Mouse (Mus musculus) lung, embryonic 14.5 days (tissue): Measurements from ENCODE around the gene Mphosph9. TPM values are rescaled to one million over a fixed set of nuclear protein-coding genes. Genes with fewer than 3 reads are reported as not detected.
A peak's percentile ranks its signal among the peaks of the same experiment; 100 is the strongest.
"Not testable (repeated sequence)": the region's sequence is repeated elsewhere in the genome, so short reads cannot be mapped to it uniquely, and the experiment has no call there.

Experiments used
- ATAC-seq: fragments of 200-750 bp; cut with Nextera tagmentation; 2 replicates; pipeline ENCODE4 v1.8.0; 2017; ENCODE audit warnings: mild to moderate bottlenecking, moderate TSS enrichment, moderate library complexity; ENCODE audit not compliant: insufficient read depth
- DNase-seq: peaks from one replicate; pipeline ENCODE4 v3.0.0-alpha.2; 2015
- H3K27ac ChIP-seq: fragments of 300-500 bp; sonication (generic); 2 replicates; pipeline ENCODE4 v1.5.1; 2014; ENCODE audit warnings: low read depth, mild to moderate bottlenecking, moderate library complexity
- H3K27me3 ChIP-seq: fragments of 300-500 bp; sonication (generic); 2 replicates; pipeline ENCODE4 v1.6.1; 2014; ENCODE audit warnings: low read length, control low read depth; ENCODE audit not compliant: insufficient read depth
- H3K36me3 ChIP-seq: fragments of 300-500 bp; sonication (generic); 2 replicates; pipeline ENCODE4 v1.6.1; 2014; ENCODE audit warnings: control low read depth; ENCODE audit not compliant: insufficient read depth
- H3K4me1 ChIP-seq: fragments of 300-500 bp; sonication (generic); 2 replicates; pipeline ENCODE4 v1.6.1; 2014; ENCODE audit warnings: antibody characterized with exemption, control low read depth; ENCODE audit not compliant: insufficient read depth
- H3K4me2 ChIP-seq: fragments of 300-500 bp; sonication (generic); 2 replicates; pipeline ENCODE4 v1.6.1; 2014; ENCODE audit warnings: mild to moderate bottlenecking
- H3K4me3 ChIP-seq: fragments of 300-500 bp; sonication (generic); 2 replicates; pipeline ENCODE4 v1.5.1; 2014; ENCODE audit warnings: low read depth, low read length
- H3K9ac ChIP-seq: fragments of 300-500 bp; sonication (generic); 2 replicates; pipeline ENCODE4 v1.6.1; 2014
- H3K9me3 ChIP-seq: fragments of 300-500 bp; sonication (generic); 2 replicates; pipeline ENCODE4 v1.6.1; 2016; ENCODE audit warnings: low read depth, low read length, control low read depth
- CTCF ChIP-seq: IDR thresholded peaks from 2 replicates; pipeline ENCODE4 v1.5.1; 2016; ENCODE audit warnings: antibody characterized with exemption, low read depth
- WGBS: fragments of 180-500 bp; shearing (Covaris S2); extraction: QIAGEN DNeasy Blood & Tissue Kit; methylation state at CpG from one replicate; pipeline ENCODE4 v1.1.7; 2014; 5-methylcytosine and 5-hydroxymethylcytosine counted together
- polyA plus RNA-seq: library from polyadenylated mRNA; unstranded; fragments of >200 nt; fragmentation: Nextera tagmentation; extraction: Ambion mirVana; gene quantifications from 2 replicates; pipeline ENCODE4 v1.2.1, GENCODE M21; 2014

The Mphosph9 gene
- polyA plus RNA-seq, 1 experiment from 2014 or later: 19.2 TPM

DNA sequence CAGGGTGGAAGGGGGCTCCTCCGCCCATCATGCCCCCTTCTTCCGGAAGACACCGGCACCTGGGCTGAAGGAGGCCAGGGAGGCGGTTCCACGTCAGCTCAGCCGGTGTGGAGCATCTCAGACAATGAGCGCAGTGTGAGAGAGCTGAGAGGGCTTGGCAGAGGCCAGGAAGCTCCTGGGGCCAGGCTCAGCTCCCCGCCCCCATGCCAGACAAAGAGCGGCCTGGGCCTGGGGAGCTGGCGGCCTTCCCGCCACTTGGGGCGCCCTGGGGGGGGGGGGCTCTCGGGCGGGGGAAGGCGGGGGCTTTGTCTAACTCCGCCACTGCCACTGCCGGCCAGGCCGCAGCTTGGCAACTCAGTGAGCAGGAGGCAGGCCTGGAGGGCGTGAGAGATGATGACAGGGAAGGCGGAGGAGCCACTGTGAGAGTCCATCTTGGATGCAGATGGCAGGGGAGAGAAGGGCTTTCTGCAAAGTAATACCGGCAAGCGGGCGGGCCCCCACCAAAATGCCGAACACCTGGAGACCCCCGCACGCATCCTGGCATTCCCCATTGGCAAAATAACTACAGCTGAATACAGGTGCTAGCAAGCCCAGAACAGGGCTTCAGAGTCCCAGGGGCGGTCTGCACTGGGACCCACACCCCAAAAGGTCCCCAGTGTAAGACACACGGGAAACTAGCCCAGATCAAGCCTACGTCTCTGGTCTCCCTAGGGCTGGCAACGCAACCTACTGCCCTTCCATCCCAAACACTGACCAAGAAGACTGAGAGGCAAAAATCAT lies 24.6 kb upstream of the Mphosph9 start:
- Histone ChIP-seq H3K4me1 (peaks cover 10% of the 10 kb centered on the region), H3K27ac (peak overlapping the region; percentile 98), H3K4me3 (peak overlapping the region; percentile 97), H3K27me3 (no peaks in the 10 kb centered on the region), H3K36me3 (peaks cover 31% of the 10 kb centered on the region), H3K9me3 (no peaks in the 10 kb centered on the region), H3K9ac (peak overlapping the region; percentile 100), H3K4me2 (peak overlapping the region; percentile 91)
- ATAC-seq: peak; percentile 89
- DNase-seq: peak; percentile 93
- WGBS: 1% methylated on average over 30 of the region's 30 CpGs
- 0 out of 2 replicates have a peak, but pooled peaks have one; percentile 16 for TF ChIP-seq CTCF

DNA sequence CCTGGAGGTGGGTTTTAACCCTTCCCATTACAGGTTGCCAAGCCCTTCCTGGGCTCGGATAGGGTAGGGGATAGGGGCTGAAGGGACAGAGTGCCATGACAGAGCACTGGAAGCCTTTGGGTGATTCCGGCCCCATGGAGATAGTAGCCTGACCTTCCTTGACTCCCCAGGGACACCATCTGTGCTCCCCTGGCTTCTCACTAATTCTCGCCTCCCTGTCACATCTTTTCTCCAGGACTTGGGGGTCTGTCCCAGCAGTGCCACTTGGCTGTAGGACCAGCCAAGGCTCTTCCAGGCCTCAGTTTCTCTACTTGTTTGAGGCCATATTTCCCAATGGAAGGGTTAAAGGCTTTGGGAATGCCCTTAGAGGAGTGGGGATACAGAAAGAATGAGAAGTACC lies 23.8 kb upstream of the Mphosph9 start:
- H3K9ac ChIP-seq: peak overlapping the region; percentile 100
- peak overlapping the region; percentile 91 for H3K4me2 ChIP-seq
- peaks cover 10% of the 10 kb centered on the region for H3K4me1 ChIP-seq
- peaks cover 38% of the 10 kb centered on the region for H3K36me3 ChIP-seq
- H3K9me3 ChIP-seq: no peaks in the 10 kb centered on the region
- ATAC-seq (peak; percentile 1; the same call in 1 of the 2 replicates), DNase-seq (no peak)
- peak overlapping the region; percentile 97 for H3K4me3 ChIP-seq
- peak overlapping the region; percentile 98 for H3K27ac ChIP-seq
- H3K27me3 ChIP-seq: no peaks in the 10 kb centered on the region
- no peak for TF ChIP-seq CTCF
- WGBS: 32% methylated on average over 3 of the region's 3 CpGs

DNA sequence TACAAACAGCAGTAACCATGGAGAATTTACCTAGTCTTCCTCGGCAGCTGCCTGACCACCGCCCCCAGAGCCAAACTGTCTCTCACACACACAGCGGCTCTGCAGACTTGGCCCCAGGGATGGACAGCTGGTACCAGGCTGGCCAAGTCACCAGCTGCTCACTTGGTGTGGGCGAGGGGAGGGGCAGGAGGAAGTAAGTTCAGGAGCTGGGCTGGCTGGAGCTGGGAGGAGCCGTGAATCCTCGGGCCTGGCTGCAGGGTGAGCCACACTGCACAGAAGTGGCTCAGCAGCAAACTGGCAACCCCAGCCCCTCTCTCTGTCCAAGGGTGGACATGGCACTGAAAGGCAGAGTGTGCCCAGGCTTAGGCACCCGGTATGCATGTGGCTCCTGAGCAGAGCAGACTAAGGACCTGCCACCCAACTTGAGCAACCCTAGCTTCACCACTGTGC lies 23.4 kb upstream of the Mphosph9 start:
- Histone ChIP-seq H3K9ac (peak overlapping the region; percentile 100), H3K4me2 (peak overlapping the region; percentile 91), H3K4me1 (peaks cover 10% of the 10 kb centered on the region), H3K27ac (peak overlapping the region; percentile 98), H3K36me3 (peaks cover 43% of the 10 kb centered on the region), H3K27me3 (no peaks in the 10 kb centered on the region), H3K9me3 (no peaks in the 10 kb centered on the region), H3K4me3 (peak overlapping the region; percentile 97)
- DNase-seq (peak; percentile 78), ATAC-seq (peak; percentile 32)
- WGBS: 16% methylated on average over 7 of the region's 7 CpGs
- TF ChIP-seq CTCF: no peak

DNA sequence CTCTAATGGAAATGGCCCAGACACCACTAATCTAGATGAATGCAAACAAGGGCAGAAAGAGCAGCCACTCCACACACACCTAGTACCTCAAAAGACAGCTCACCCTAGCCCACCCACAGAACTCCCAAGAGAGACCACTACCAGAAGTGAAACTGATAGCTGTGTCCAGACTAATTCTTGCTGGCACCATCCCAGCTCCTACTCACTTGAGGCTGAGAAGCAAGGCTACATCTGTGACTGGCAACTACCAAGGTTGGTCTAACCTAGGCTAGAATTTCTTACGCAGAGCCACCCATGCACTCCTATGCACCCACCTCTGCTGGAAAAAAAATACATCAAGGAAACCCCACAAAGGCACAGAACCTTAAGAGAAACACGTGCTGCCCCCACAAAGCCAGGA lies 22.6 kb upstream of the Mphosph9 start:
- Histone ChIP-seq H3K27ac (peak overlapping the region; percentile 98; the same call in 1 of the 2 replicates), H3K4me1 (peaks cover 10% of the 10 kb centered on the region), H3K27me3 (no peaks in the 10 kb centered on the region), H3K9ac (no peak overlapping the region), H3K4me3 (0 out of 2 replicates have a peak overlapping the region, but pooled peaks have one; percentile 97), H3K9me3 (no peaks in the 10 kb centered on the region), H3K36me3 (peaks cover 45% of the 10 kb centered on the region), H3K4me2 (peak overlapping the region; percentile 91; the same call in 1 of the 2 replicates)
- WGBS: 82% methylated on average over 2 of the region's 2 CpGs
- no peak for TF ChIP-seq CTCF
- DNase-seq (no peak), ATAC-seq (no peak)

DNA sequence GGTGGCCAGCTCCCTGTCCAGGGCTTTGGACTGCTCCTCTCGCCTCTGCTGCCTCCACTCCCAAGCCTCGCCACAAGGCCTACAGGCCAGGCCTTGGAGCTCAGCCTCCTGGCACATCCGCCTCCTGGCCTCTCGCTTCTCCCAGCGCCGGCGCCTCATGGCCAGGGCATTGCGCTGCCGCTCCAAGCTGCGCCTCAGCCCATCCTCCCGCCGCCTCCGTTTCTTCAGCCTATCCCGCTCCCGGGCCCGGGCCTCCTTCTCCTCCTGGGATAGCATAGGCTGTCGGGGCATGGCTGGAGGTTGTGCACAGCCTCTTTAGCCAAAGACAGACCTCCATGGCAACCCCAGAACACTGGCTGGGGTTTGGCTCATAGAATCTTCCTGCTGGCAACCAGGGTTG lies 21.4 kb upstream of the Mphosph9 start:
- Histone ChIP-seq H3K4me3 (no peak overlapping the region), H3K4me2 (no peak overlapping the region), H3K27me3 (no peaks in the 10 kb centered on the region), H3K36me3 (peaks cover 56% of the 10 kb centered on the region), H3K4me1 (peaks cover 10% of the 10 kb centered on the region), H3K9me3 (no peaks in the 10 kb centered on the region), H3K27ac (no peak overlapping the region), H3K9ac (no peak overlapping the region)
- WGBS: 86% methylated on average over 17 of the region's 17 CpGs
- DNase-seq (no peak), ATAC-seq (no peak)
- TF ChIP-seq CTCF: no peak

DNA sequence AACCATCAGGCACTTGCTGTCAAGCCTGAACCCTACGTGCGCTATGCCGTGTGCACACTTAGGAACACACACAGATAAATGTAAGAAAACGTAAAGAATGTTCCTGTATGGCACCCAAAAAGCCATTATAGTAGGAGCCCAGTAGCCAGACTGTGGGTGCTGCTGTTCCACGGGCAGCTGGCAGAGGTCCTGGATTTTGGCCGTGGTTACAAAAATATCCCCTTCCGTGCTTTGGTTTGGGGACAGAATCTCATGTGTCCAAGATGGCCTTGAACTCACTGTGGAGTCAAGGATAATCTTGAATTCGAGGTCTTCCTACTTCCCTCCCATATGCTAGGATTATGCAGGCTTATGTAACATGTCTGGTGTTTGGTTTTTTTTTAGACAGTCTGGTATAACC lies 15.1 kb upstream of the Mphosph9 start:
- no peak for TF ChIP-seq CTCF
- peaks cover 41% of the 10 kb centered on the region for H3K36me3 ChIP-seq
- no peak for ATAC-seq
- DNase-seq: no peak
- no peaks in the 10 kb centered on the region for H3K9me3 ChIP-seq
- H3K4me2 ChIP-seq: no peak overlapping the region
- 68% methylated on average over 8 of the region's 8 CpGs for WGBS
- no peaks in the 10 kb centered on the region for H3K27me3 ChIP-seq
- no peaks in the 10 kb centered on the region for H3K4me1 ChIP-seq
- H3K27ac ChIP-seq: no peak overlapping the region
- no peak overlapping the region for H3K9ac ChIP-seq
- H3K4me3 ChIP-seq: no peak overlapping the region

DNA sequence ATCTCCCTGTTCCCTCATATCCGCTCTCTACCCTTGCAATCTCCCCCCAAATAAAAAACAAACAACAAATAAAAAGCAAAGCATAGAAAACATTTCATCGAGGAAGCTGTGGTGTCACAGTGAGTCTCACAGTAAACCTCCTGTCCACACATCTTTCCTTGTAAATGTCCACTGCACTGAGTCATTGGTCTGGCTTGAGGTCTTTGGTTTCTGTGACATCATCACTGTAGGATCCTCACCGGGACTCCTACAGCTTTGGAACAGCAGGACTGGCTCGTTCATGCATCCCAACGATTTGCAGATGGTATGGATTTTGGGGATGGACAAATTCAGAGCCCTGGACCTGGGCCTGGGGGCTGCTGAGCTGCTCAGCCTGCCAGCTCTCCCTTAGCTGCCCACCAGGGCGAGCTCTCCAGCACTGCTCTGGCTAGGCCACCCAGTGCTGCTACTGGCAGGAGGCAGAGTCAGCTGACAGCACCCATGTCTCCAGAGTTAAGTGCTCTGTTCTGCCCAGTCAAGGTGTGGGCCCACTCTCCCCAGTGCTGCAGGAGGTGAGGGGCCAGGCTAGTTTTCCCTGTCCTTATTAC lies 14.1 kb upstream of the Mphosph9 start:
- peaks cover 33% of the 10 kb centered on the region for H3K36me3 ChIP-seq
- H3K27ac ChIP-seq, H3K4me1 ChIP-seq, H3K9me3 ChIP-seq, H3K4me3 ChIP-seq, H3K27me3 ChIP-seq, H3K9ac ChIP-seq, H3K4me2 ChIP-seq: not testable (repeated sequence)
- WGBS: 65% methylated on average over 6 of the region's 6 CpGs
- DNase-seq (peak; percentile 32), ATAC-seq (peak; percentile 8; the same call in 1 of the 2 replicates)
- peak; percentile 40 for TF ChIP-seq CTCF
